In genomic region chr13:9066107-9066506, GRCm38 (mm10) we compare ENCODE assay signal across 20 mouse cellular contexts. TPM values are rescaled to one million over a fixed set of nuclear protein-coding genes. Genes with fewer than 3 reads are reported as not detected.
A peak's percentile ranks its signal among the peaks of the same experiment; 100 is the strongest.
DNase-seq lines count a peak whose midpoint lies in the region; ATAC-seq and TF ChIP-seq lines count a peak whose summit lies in the region.
"Had no signal": no experiment of that assay in that cellular context is flagged by ENCODE, and none has a peak within 500 bp of the region (broad histone marks: within the 10 kb centered on the region; RNA-seq: fewer than 3 reads in every experiment).

No protein-coding gene starts in this region.

- H3K4me2 ChIP-seq in limb, embryonic 13.5 days (replicated peaks) = no peak overlapping the region
- no peak overlapping the region for H3K4me2 ChIP-seq in stomach, postnatal 0 days (replicated peaks; ENCODE audit: low read depth)
- H3K4me2 ChIP-seq: embryonic facial prominence, embryonic 12.5 days; forebrain, embryonic 12.5 days; hindbrain, embryonic 15.5 days; liver, embryonic 12.5 days had no signal

- no peak for DNase-seq in limb, embryonic 10.5 days (ENCODE audit: low spot score)
- peak; percentile 16 to 18 for DNase-seq in left cerebral cortex, adult 2 months (ENCODE audit: extremely low spot score in 1 of 2, low spot score in 2 of 2)
- peak; percentile 45 to 68 for DNase-seq in right cerebral cortex, postnatal 10 days (ENCODE audit: low spot score in 2 of 2)
- no peak for DNase-seq in stomach, postnatal 0 days (ENCODE audit: low spot score)
- no peak for DNase-seq in cerebellum, adult 9-10 months
- DNase-seq: adrenal gland, postnatal 10 days; cerebellum, postnatal 10 days; heart, postnatal 10 days; kidney, adult 11 months; kidney, postnatal 10 days; layer of hippocampus, adult 9-11 months; thymus, postnatal 14 days had no signal

- H3K9ac ChIP-seq in limb, embryonic 13.5 days = no peak overlapping the region
- H3K9ac ChIP-seq in stomach, postnatal 0 days (ENCODE audit: low read length) = no peak overlapping the region
- H3K9ac ChIP-seq: embryonic facial prominence, embryonic 12.5 days; forebrain, embryonic 12.5 days; hindbrain, embryonic 15.5 days; liver, embryonic 12.5 days had no signal

- TF ChIP-seq EP300 in stomach, postnatal 0 days (optimal IDR thresholded peaks at IDR 0.05) = no peak

- intact Hi-C loops in left cerebral cortex, adult 2 months (cut with DNase I) = loop anchor here (2.0 kb wide), 1 partner anchor 69 kb away; the partner anchor contains the start of gene Gtpbp4

- H3K36me3 ChIP-seq in limb, embryonic 13.5 days = no peaks in the 10 kb centered on the region
- H3K36me3 ChIP-seq in limb, embryonic 10.5 days = no peaks in the 10 kb centered on the region
- no peaks in the 10 kb centered on the region for H3K36me3 ChIP-seq in stomach, postnatal 0 days (ENCODE audit: control insufficient read depth, insufficient read depth, low read length)
- H3K36me3 ChIP-seq: embryonic facial prominence, embryonic 12.5 days; forebrain, embryonic 12.5 days; hindbrain, embryonic 15.5 days; liver, embryonic 12.5 days; midbrain, embryonic 10.5 days had no signal

- no peak overlapping the region for H3K4me3 ChIP-seq in limb, embryonic 13.5 days
- no peak overlapping the region for H3K4me3 ChIP-seq in limb, embryonic 10.5 days
- H3K4me3 ChIP-seq in left cerebral cortex, adult 2 months = 0 out of 2 replicates have a peak overlapping the region, but pooled peaks have one; percentile 19
- no peak overlapping the region for H3K4me3 ChIP-seq in stomach, postnatal 0 days (ENCODE audit: low read depth, low read length)
- H3K4me3 ChIP-seq: embryonic facial prominence, embryonic 12.5 days; forebrain, embryonic 12.5 days; hindbrain, embryonic 15.5 days; liver, embryonic 12.5 days; midbrain, embryonic 10.5 days had no signal

- 0 out of 2 replicates have a peak, but pooled peaks cover 4% of the 10 kb centered on the region for H3K4me1 ChIP-seq in limb, embryonic 13.5 days
- no peaks in the 10 kb centered on the region for H3K4me1 ChIP-seq in limb, embryonic 10.5 days
- no peaks in the 10 kb centered on the region for H3K4me1 ChIP-seq in stomach, postnatal 0 days (replicated peaks; ENCODE audit: control insufficient read depth, insufficient read depth)
- H3K4me1 ChIP-seq: forebrain, embryonic 12.5 days; hindbrain, embryonic 15.5 days had no signal

- H3K9me3 ChIP-seq in limb, embryonic 13.5 days = no peaks in the 10 kb centered on the region
- no peaks in the 10 kb centered on the region for H3K9me3 ChIP-seq in limb, embryonic 10.5 days (replicated peaks)
- H3K9me3 ChIP-seq in stomach, postnatal 0 days (ENCODE audit: control insufficient read depth, low read length) = no peaks in the 10 kb centered on the region
- H3K9me3 ChIP-seq: embryonic facial prominence, embryonic 12.5 days; forebrain, embryonic 12.5 days; hindbrain, embryonic 15.5 days; liver, embryonic 12.5 days; midbrain, embryonic 10.5 days had no signal

- ATAC-seq in limb, embryonic 13.5 days (ENCODE audit: low FRiP score, low read depth) = peak; percentile 48; the same call in 1 of the 2 replicates
- ATAC-seq in frontal cortex, adult (ENCODE audit: low TSS enrichment) = peak; percentile 98
- no peak for ATAC-seq in stomach, postnatal 0 days (ENCODE audit: low FRiP score, low TSS enrichment)
- ATAC-seq: liver, embryonic 12.5 days; lung, postnatal 0 days had no signal

- H3K27me3 ChIP-seq in limb, embryonic 13.5 days = no peaks in the 10 kb centered on the region
- no peaks in the 10 kb centered on the region for H3K27me3 ChIP-seq in limb, embryonic 10.5 days (ENCODE audit: low read depth, poor library complexity, severe bottlenecking)
- H3K27me3 ChIP-seq in stomach, postnatal 0 days (ENCODE audit: control insufficient read depth, insufficient read depth, low read length) = no peaks in the 10 kb centered on the region
- H3K27me3 ChIP-seq: embryonic facial prominence, embryonic 12.5 days; forebrain, embryonic 12.5 days; hindbrain, embryonic 15.5 days had no signal

- WGBS in limb, embryonic 13.5 days = 61% methylated on average over 5 of the region's 5 CpGs
- WGBS in limb, embryonic 10.5 days = 75% methylated on average over 5 of the region's 5 CpGs
- WGBS in stomach, postnatal 0 days = 39% methylated on average over 5 of the region's 5 CpGs

- no peak for TF ChIP-seq CTCF in left cerebral cortex, adult 2 months (IDR thresholded peaks at IDR 0.05)
- TF ChIP-seq CTCF in stomach, postnatal 0 days (IDR thresholded peaks at IDR 0.05; ENCODE audit: low read depth) = no peak

- H3K27ac ChIP-seq in limb, embryonic 13.5 days = no peak overlapping the region
- no peak overlapping the region for H3K27ac ChIP-seq in limb, embryonic 10.5 days
- H3K27ac ChIP-seq in left cerebral cortex, adult 2 months = no peak overlapping the region
- no peak overlapping the region for H3K27ac ChIP-seq in stomach, postnatal 0 days (replicated peaks)
- H3K27ac ChIP-seq: embryonic facial prominence, embryonic 12.5 days; forebrain, embryonic 12.5 days; hindbrain, embryonic 15.5 days; liver, embryonic 12.5 days; midbrain, embryonic 10.5 days had no signal

RNA-seq across cellular contexts. Expression of gene Larp4b, which starts 27.6 kb away (rescaled TPM):
- 29.6 and 31.0 TPM in 2 replicates for polyA plus RNA-seq in limb, embryonic 13.5 days (2015; fragmentation: Nextera tagmentation; extraction: Ambion mirVana)
- polyA plus RNA-seq in limb, embryonic 10.5 days (2016; fragmentation: Nextera tagmentation; extraction: Ambion mirVana) = 28.9 and 31.0 TPM in 2 replicates
- 10 to 100 TPM; 70.5 to 76.6 TPM for total RNA-seq in left cerebral cortex, adult 2 months (2021)
- 28.4 and 29.0 TPM in 2 replicates for polyA plus RNA-seq in stomach, postnatal 0 days (2015; fragmentation: Nextera tagmentation; extraction: Ambion mirVana)

Comparison
In these comparisons a context has a peak if more than half of its experiments do, and no peak if none do; other contexts are left out.
1. DNase-seq: peak in left cerebral cortex, adult 2 months (2 of 2) and right cerebral cortex, postnatal 10 days (2 of 2); none in limb, embryonic 10.5 days (single experiment), stomach, postnatal 0 days (single experiment) and cerebellum, adult 9-10 months (single experiment).